Mouse (Mus musculus): ENCODE measurements at regions not wholly inside any gene's neighbourhood (a gene's known extent, or its start where the extent isn't known, plus 50 kb on each side); places are given as distances from the start of the nearest gene placed in this dataset.
"Not testable (repeated sequence)": the region's sequence is repeated elsewhere in the genome, so short reads cannot be mapped to it uniquely, and the experiment has no call there.

GRCm38 (mm10) chr14:102181269-102181668 is 451.5 kb downstream of the Lmo7 start:
- DNase-seq (ENCODE audit: low spot score): no peak

GRCm38 (mm10) chr14:102171775-102172174 is 442.0 kb downstream of the Lmo7 start:
- no peak for DNase-seq (ENCODE audit: low spot score)

GRCm38 (mm10) chr14:102161291-102162284 is 431.8 kb downstream of the Lmo7 start:
- no peak for DNase-seq (ENCODE audit: low spot score)

- DNase-seq (ENCODE audit: low spot score): not testable (repeated sequence)
Measured at GRCm38 (mm10) chr14:102150410-102150809, 420.7 kb downstream of the Lmo7 start.

GRCm38 (mm10) chr14:102142720-102143119 is 413.0 kb downstream of the Lmo7 start:
- no peak for DNase-seq (ENCODE audit: low spot score)

GRCm38 (mm10) chr14:102138936-102139335 is 409.2 kb downstream of the Lmo7 start:
- DNase-seq (ENCODE audit: low spot score): no peak

GRCm38 (mm10) chr14:102118166-102118565 is 388.4 kb downstream of the Lmo7 start:
- no peak for DNase-seq (ENCODE audit: low spot score)

- DNase-seq (ENCODE audit: low spot score): no peak
Measured at GRCm38 (mm10) chr14:102106165-102106564, 376.4 kb downstream of the Lmo7 start.

GRCm38 (mm10) chr14:102094105-102094504 is 364.3 kb downstream of the Lmo7 start:
- DNase-seq (ENCODE audit: low spot score): no peak

- no peak for DNase-seq (ENCODE audit: low spot score)
Measured at GRCm38 (mm10) chr14:102092557-102092956, 362.8 kb downstream of the Lmo7 start.

- DNase-seq (ENCODE audit: low spot score): no peak
Measured at GRCm38 (mm10) chr14:102048932-102049331, 319.2 kb downstream of the Lmo7 start.

GRCm38 (mm10) chr14:102048485-102048884 is 318.7 kb downstream of the Lmo7 start:
- no peak for DNase-seq (ENCODE audit: low spot score)

GRCm38 (mm10) chr14:102038145-102038544 is 308.4 kb downstream of the Lmo7 start:
- DNase-seq (ENCODE audit: low spot score): no peak

GRCm38 (mm10) chr14:102037487-102037886 is 307.7 kb downstream of the Lmo7 start:
- no peak for DNase-seq (ENCODE audit: low spot score)

GRCm38 (mm10) chr14:102031047-102031903 is 301.5 kb downstream of the Lmo7 start:
- no peak for DNase-seq (ENCODE audit: low spot score)

GRCm38 (mm10) chr14:102024646-102025045 is 294.9 kb downstream of the Lmo7 start:
- DNase-seq (ENCODE audit: low spot score): no peak

- DNase-seq (ENCODE audit: low spot score): no peak
Measured at GRCm38 (mm10) chr14:102020161-102020605, 290.4 kb downstream of the Lmo7 start.

- no peak for DNase-seq (ENCODE audit: low spot score)
Measured at GRCm38 (mm10) chr14:102019320-102019719, 289.6 kb downstream of the Lmo7 start.

GRCm38 (mm10) chr14:102016572-102016971 is 286.8 kb downstream of the Lmo7 start:
- no peak for DNase-seq (ENCODE audit: low spot score)

- no peak for DNase-seq (ENCODE audit: low spot score)
Measured at GRCm38 (mm10) chr14:102014976-102015603, 285.3 kb downstream of the Lmo7 start.

- no peak for DNase-seq (ENCODE audit: low spot score)
Measured at GRCm38 (mm10) chr14:102013238-102013637, 283.5 kb downstream of the Lmo7 start.

- no peak for DNase-seq (ENCODE audit: low spot score)
Measured at GRCm38 (mm10) chr14:101997535-101997934, 267.8 kb downstream of the Lmo7 start.
